Mouse (Mus musculus) R1 (cell line): ENCODE measurements around the gene Ly6g5b.
"Not testable (repeated sequence)": the region's sequence is repeated elsewhere in the genome, so short reads cannot be mapped to it uniquely, and the experiment has no call there.

Source experiments
- DNase-seq: peaks from one replicate; pipeline ENCODE4 v3.0.0-alpha.2; 2018; ENCODE audit warnings: low read depth, low spot score

Ly6g5b gene

DNA sequence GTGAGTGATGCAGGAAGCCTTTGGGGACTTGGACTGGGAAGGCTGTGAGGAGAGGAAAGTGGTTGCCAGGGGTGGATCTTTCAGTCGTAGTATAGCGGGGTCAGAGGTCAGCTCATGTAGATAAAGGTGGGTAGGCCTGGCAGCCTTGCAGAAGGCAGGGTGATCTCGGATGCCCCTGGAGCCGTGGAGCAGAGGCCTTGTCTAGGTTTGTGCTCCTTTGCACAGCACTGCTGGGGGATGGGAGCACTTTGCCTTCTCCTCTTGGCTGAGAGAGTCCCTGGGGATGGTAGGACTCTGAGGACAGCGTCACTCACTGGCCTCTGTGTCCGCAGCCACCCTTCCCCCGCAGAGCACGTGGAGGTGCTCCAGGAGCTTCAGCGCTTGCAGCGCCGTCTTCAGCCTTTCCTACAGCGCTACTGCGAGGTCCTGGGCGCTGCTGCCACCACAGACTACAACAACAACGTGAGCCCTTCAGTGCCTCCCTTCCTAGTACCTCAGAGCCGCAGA lies 25.3 kb upstream of the Ly6g5b start:
- DNase-seq = no peak

- no peak for DNase-seq
These were observed 24.0 kb upstream of the Ly6g5b start for GRCm38 (mm10) chr17:35139269-35139668.

DNA sequence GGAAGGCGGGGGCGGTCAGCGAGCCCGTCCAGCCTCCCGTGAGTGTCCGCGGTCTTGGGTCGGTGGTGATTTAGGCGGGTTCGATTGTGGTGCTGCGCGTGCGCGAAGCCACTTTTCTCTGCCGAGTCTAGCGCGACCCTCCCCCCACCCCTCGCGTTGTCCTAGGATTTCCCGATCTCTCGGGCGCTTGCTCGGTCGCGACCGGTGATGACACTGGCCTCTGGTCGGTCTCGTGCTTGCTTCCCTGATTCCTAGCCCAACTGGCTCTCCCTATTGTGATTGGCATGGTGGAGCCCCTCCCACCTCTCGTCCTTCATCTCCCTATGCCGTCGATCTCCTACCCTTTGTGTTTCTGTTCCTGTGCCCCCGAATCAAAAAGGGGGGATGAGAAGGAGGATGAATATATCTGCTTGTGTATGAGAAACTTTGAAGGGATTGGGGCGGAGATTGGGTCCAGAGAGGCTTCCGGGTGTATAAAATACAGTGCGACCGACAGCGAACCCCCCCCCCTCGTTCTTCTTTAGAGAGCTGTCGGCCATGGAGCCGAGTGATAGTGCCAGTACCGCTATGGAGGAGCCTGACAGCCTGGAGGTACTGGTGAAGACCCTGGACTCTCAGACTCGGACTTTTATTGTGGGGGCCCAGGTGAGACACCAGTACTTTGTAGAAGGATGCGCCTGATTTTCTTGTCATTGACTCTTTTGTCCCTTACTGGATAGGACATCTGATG lies 20.5 kb upstream of the Ly6g5b start:
- peak; percentile 83 for DNase-seq

DNA sequence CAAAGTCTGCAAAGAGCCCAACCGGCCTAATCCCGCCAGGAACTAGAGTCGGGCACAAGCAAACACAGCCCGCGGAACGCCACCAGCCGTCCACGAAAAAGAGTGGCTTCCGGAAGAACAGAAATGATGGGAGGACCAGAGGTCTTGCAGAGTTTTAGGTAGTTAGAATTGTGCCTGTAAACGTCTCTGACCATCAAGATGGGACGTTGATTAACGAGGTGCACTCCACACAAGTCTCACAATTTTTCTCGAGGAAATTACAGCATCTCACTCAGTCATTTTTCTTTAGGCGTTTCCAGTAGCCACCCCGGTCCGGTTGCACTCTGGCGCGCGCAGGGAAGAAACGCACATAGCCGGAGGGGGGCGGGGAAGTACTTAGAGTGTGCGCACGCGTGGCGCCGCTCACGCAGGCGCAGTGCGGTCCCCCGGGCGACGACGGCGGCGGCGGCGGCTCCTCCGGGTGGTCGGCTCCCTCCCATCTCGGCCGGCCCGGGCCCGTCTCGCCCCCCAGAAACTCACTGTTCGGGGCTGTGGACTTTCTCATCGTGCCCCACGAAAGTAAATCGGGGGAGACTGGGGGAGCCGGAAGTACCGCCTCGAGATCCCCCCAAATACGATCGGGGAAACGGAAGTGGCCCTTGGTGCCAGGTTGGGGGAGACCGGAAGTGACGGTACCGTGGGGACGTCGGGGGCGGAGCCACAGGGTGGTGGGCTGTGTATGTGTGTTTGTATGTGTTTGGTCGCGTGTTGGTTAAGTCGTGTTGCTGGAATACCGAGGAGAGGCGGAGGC lies 19.8 kb upstream of the Ly6g5b start, which contains the start of gene Bag6:
TSS of gene Bag6 (plus strand) at position 378 of the 790 bp plus-strand sequence.
- DNase-seq = peak; percentile 97

DNA sequence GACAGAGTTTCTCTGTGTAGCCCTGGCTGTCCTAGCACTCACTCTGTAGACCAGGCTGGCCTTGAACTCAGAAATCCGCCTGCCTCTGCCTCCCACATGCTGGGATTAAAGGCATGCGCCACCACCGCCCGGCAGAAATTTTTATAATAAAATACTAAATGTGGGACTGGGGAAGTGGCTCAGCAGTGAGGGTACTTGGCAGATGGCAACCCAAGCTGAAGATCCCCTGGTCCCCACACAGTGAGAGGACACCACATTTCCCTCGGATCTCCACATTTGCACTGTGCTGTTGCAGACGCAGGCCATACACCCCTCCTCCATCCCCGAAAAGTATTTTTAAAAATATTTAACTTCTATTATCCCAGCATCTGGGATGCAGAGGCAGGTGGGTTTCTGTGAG lies 18.3 kb upstream of the Ly6g5b start:
- no peak for DNase-seq

- no peak for DNase-seq
These were observed 16.9 kb upstream of the Ly6g5b start for GRCm38 (mm10) chr17:35132174-35132560.

- DNase-seq = peak; percentile 60
These were observed 16.4 kb upstream of the Ly6g5b start, which contains the start of gene Apom for GRCm38 (mm10) chr17:35131500-35132173. Gene Apom, minus strand, starts transcription at chr17:35132050.

DNA sequence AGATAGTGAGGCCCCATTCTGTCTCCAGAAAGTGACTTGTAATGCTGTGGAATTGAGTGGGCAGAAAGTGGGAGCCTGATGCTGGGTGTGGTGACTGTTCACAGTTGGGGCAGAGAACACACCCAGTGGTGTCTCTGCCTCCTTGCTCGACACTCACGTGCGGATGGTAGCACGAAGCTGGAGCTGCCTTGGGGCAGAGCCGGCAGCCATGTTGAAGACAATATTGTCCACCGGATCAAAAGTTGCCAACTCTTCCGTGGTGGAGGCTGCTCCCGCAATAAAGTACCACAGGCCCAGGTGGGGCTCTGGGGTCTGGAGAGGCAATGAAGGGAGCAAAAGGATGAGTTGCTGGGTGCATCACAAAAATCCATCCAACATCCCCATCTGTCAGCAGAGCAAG lies 15.8 kb upstream of the Ly6g5b start:
- no peak for DNase-seq

- no peak for DNase-seq
These were observed 13.8 kb upstream of the Ly6g5b start for GRCm38 (mm10) chr17:35128996-35129395.

- no peak for DNase-seq
These were observed 11.8 kb upstream of the Ly6g5b start for GRCm38 (mm10) chr17:35127017-35127416.

DNA sequence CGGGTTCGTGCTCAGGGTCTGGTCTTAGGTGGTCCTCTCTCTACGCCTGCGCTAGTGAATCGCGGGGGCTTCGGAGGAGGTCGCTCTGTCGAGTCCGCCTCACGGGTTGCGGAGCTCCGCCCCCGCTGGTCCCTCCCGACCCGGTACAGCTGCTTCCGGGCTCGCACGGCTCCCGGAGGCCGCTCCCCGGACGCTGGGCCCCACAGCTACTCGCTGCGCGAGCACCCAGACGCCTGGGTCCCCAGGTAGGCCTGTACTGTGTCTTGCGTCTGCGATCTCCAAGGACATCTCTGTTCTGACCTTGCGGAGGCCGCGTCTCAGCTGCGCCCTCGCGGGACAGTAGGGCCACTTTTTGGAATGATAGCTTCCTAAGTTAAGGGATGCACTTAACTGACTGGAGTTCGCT lies 11.0 kb upstream of the Ly6g5b start, which contains the start of gene D17H6S53E:
TSS of gene D17H6S53E (plus strand) at position 168 of the 406 bp plus-strand sequence.
- DNase-seq = no peak

- no peak for DNase-seq
These were observed 10.3 kb upstream of the Ly6g5b start for GRCm38 (mm10) chr17:35125578-35125977.

DNA sequence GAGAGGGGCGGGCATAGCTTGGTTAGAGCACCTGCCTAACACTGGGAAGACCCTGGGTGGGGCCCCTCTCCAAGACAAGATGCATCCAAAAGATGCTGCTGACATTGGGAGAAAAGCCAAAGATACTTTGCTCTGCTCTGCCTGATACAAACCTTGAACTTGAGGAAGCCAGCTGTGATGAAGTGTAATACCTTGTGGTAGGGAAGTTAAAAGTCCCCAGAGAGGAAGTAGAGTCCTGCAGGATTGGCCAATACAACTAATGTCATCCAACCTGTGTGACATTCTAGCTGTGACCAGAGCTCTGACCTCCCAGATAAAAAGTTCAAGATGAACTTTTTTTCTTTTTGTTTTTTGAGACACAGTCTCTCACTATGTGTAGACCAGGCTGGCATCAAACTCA lies 9.9 kb upstream of the Ly6g5b start:
- no peak for DNase-seq

DNA sequence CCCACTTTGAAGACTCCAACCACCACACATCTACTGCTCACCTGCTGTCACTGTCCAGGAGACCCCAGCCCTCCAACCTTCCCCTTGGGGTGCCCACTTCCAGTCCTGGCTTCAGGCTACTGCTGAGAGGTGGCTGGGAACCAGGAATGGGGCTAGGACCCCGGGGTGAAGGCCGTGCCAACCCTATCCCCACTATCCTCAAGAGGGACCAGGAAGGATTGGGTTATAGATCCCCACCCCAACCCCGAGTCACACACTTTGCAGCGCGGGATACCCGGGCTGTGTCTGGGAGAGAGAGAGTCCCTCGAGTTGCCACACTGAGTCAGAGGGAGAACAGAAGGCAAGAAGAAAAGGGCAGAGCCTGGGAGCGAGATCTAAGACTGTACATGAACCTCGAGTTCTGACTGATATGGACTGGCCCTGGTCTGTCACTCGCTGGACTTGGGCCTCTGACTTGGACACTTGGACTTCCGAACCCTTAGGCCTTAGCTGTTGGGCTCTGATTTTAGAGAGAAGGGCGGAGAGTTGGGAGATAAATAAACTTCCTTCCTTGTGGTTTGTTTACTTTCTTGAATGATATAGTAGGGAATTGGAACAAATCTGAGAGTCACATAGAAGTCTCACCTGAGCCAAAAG lies 9.2 kb upstream of the Ly6g5b start:
- not testable (repeated sequence) for DNase-seq

DNA sequence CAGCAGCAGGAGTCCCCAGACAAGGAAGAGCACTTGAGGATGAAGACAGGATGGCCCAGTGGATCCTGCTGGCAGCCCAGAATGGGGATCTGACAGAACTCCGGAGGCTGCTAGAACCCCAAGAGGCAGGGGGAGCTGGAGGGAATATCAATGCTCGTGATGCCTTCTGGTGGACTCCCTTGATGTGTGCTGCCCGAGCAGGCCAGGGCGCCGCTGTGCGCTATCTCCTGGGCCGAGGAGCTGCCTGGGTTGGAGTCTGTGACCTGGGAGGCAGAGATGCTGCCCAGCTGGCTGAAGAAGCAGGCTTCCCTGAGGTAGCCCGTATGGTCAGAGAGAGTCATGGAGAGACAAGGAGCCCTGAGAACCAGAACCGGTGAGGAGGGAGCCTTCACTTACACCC lies 8.1 kb upstream of the Ly6g5b start:
- DNase-seq = not testable (repeated sequence)

DNA sequence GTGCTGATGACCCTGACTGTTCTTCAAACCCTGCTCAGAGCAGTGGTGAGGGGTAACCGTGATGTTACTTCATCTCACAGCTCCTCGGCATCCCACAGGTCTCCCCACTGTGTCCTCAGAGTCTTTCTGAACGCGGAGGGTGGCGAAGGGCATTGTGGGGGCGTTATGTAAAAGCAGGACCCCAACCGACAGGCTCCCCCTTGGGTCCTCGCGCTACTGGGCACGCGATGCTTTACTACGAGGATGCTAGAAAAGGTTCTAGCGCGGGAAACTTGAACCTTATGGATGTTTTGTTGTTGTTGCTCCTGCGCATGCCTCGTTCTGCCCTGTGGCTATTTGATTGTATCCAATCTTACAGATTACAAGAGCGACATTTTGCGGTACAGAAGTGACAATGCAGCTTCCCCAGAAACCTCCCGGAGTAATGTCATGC lies 6.7 kb upstream of the Ly6g5b start, which contains the start of gene Csnk2b:
TSS of gene Csnk2b (minus strand) at position 183 of the 433 bp plus-strand sequence.
- peak; percentile 76 for DNase-seq

- peak; percentile 100 for DNase-seq
These were observed 6.0 kb upstream of the Ly6g5b start, which contains the start of gene Gpank1 for GRCm38 (mm10) chr17:35121143-35121799. Gene Gpank1, plus strand, starts transcription at chr17:35121455.

DNA sequence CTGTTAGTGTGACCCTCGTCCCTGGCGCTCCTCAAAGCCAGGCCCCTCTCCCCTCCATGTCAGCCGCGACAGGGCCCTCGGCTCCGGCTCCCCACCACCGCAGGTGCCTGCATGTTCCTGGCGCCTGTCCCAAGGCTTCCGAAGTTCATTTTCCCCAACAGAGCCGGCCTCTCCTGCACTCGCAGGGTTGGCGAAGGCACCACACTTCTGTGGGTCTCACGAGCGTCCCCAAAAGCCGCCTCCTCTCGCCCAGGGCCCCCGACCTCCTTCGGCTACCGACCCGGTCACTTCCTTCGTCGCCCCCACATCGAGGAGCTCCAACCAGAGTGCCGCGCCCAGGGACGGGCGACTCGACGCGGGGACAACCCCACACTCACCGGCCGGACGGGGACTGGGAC lies 5.5 kb upstream of the Ly6g5b start:
- no peak for DNase-seq

- DNase-seq = no peak
These were observed 3.5 kb downstream of the Ly6g5b start for GRCm38 (mm10) chr17:35111774-35112173.

DNA sequence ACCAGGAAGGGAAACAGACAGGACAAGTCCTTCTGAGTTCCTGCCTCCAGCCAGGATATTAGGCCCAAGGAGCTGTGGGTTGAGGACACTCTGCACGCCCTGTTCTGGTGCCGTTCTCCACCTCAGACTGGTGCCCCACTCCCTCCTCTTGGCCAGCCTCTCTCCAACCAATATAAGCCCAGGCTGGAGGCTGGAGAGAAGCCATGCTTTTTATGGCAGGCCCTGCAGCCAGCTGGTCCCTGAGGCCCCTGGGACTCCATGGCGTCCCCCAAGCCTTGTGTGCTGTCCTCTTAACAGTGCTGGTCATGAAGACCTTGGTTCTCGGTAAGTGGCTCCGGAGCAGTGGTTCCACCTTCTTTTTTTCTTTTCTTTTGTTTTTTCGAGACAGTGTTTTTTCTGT lies 7.1 kb downstream of the Ly6g5b start, which contains the start of gene Ly6g5c:
TSS of gene Ly6g5c (plus strand) at position 183 of the 400 bp plus-strand sequence.
- DNase-seq = no peak

DNA sequence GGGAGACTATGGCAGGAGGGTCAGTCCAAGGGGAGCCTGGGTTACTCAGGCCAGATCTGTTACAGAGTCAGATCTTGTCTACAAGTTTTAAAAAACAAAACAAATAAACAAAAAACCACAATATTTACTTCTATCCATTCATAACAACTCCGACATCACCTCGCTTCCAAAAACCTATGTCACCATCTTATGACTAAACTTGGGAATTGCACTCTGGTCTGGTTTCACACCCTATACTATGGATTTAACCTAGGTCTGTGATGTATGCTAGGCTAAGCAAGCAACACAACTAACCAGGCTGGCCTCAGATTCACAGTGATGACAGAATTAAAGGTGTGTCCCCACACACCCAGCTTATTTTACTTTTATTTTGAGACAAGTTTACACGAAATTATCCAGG lies 8.7 kb downstream of the Ly6g5b start:
- DNase-seq = no peak
